Mouse (Mus musculus): Measurements from ENCODE around the gene Apba2. TPM values are rescaled to one million over a fixed set of nuclear protein-coding genes. Genes with fewer than 3 reads are reported as not detected.
A peak's percentile ranks its signal among the peaks of the same experiment; 100 is the strongest.

Gene Apba2
- polyA plus RNA-seq, 1 experiment from 2014 or later: 201 TPM

- 44% methylated on average over 1 of the region's 1 CpGs for WGBS
- no peaks in the 10 kb centered on the region for H3K9me3 ChIP-seq
- no peak overlapping the region for H3K4me3 ChIP-seq
- H3K27me3 ChIP-seq (replicated peaks): no peaks in the 10 kb centered on the region
- no peak overlapping the region for H3K9ac ChIP-seq
- no peak overlapping the region for H3K4me2 ChIP-seq
- H3K27ac ChIP-seq: no peak overlapping the region
- H3K36me3 ChIP-seq (replicated peaks): no peaks in the 10 kb centered on the region
- ATAC-seq (replicated peaks): no peak
- H3K4me1 ChIP-seq: peaks cover 16% of the 10 kb centered on the region
Measured at GRCm38 (mm10) chr7:64576519-64576951, 75.0 kb downstream of the Apba2 start.

- Histone ChIP-seq H3K4me3 (no peak overlapping the region), H3K27ac (no peak overlapping the region), H3K9ac (no peak overlapping the region), H3K36me3 (replicated peaks) (no peaks in the 10 kb centered on the region), H3K4me1 (peaks cover 22% of the 10 kb centered on the region), H3K4me2 (no peak overlapping the region), H3K9me3 (no peaks in the 10 kb centered on the region), H3K27me3 (replicated peaks) (no peaks in the 10 kb centered on the region)
- 92% methylated on average over 6 of the region's 6 CpGs for WGBS
- ATAC-seq (replicated peaks): no peak
Measured at GRCm38 (mm10) chr7:64578176-64578575, 76.7 kb downstream of the Apba2 start.

- H3K9ac ChIP-seq: no peak overlapping the region
- H3K27me3 ChIP-seq (replicated peaks): no peaks in the 10 kb centered on the region
- no peaks in the 10 kb centered on the region for H3K36me3 ChIP-seq (replicated peaks)
- peaks cover 22% of the 10 kb centered on the region for H3K4me1 ChIP-seq
- H3K9me3 ChIP-seq: no peaks in the 10 kb centered on the region
- peak overlapping the region; percentile 57 for H3K27ac ChIP-seq
- no peak overlapping the region for H3K4me2 ChIP-seq
- peak; percentile 46; the same call in 1 of the 2 replicates for ATAC-seq (replicated peaks)
- no peak overlapping the region for H3K4me3 ChIP-seq
- 33% methylated on average over 4 of the region's 4 CpGs for WGBS
Measured at GRCm38 (mm10) chr7:64579887-64580286, 78.4 kb downstream of the Apba2 start.

GRCm38 (mm10) chr7:64580293-64580692, 78.8 kb downstream of the Apba2 start:
- peaks cover 22% of the 10 kb centered on the region for H3K4me1 ChIP-seq
- no peaks in the 10 kb centered on the region for H3K36me3 ChIP-seq (replicated peaks)
- H3K9me3 ChIP-seq: no peaks in the 10 kb centered on the region
- 57% methylated on average over 4 of the region's 4 CpGs for WGBS
- peak overlapping the region; percentile 57 for H3K27ac ChIP-seq
- H3K27me3 ChIP-seq (replicated peaks): no peaks in the 10 kb centered on the region
- ATAC-seq (replicated peaks): 0 out of 2 replicates have a peak, but pooled peaks have one; percentile 24
- no peak overlapping the region for H3K4me2 ChIP-seq
- no peak overlapping the region for H3K9ac ChIP-seq
- H3K4me3 ChIP-seq: no peak overlapping the region

- Histone ChIP-seq H3K9me3 (no peaks in the 10 kb centered on the region), H3K4me1 (peaks cover 22% of the 10 kb centered on the region), H3K4me3 (no peak overlapping the region), H3K27me3 (replicated peaks) (no peaks in the 10 kb centered on the region), H3K27ac (0 out of 2 replicates have a peak overlapping the region, but pooled peaks have one; percentile 18), H3K9ac (no peak overlapping the region), H3K36me3 (replicated peaks) (no peaks in the 10 kb centered on the region), H3K4me2 (no peak overlapping the region)
- 55% methylated on average over 8 of the region's 8 CpGs for WGBS
- peak; percentile 31; the same call in 1 of the 2 replicates for ATAC-seq (replicated peaks)
Measured at GRCm38 (mm10) chr7:64582358-64582757, 80.9 kb downstream of the Apba2 start.

GRCm38 (mm10) chr7:64583670-64584121, 82.2 kb downstream of the Apba2 start:
- WGBS: 89% methylated on average over 6 of the region's 6 CpGs
- Histone ChIP-seq H3K9ac (no peak overlapping the region), H3K36me3 (replicated peaks) (no peaks in the 10 kb centered on the region), H3K4me1 (peaks cover 26% of the 10 kb centered on the region), H3K27ac (no peak overlapping the region), H3K4me3 (no peak overlapping the region), H3K4me2 (no peak overlapping the region), H3K27me3 (replicated peaks) (no peaks in the 10 kb centered on the region), H3K9me3 (no peaks in the 10 kb centered on the region)
- no peak for ATAC-seq (replicated peaks)

- 86% methylated on average over 4 of the region's 4 CpGs for WGBS
Measured at GRCm38 (mm10) chr7:64586133-64586532, 84.6 kb downstream of the Apba2 start.

GRCm38 (mm10) chr7:64586571-64586970, 85.1 kb downstream of the Apba2 start:
- Histone ChIP-seq H3K27me3 (replicated peaks) (no peaks in the 10 kb centered on the region), H3K27ac (no peak overlapping the region), H3K9ac (no peak overlapping the region), H3K4me3 (no peak overlapping the region), H3K4me2 (no peak overlapping the region), H3K4me1 (peaks cover 12% of the 10 kb centered on the region), H3K9me3 (no peaks in the 10 kb centered on the region), H3K36me3 (replicated peaks) (no peaks in the 10 kb centered on the region)
- 94% methylated on average over 3 of the region's 3 CpGs for WGBS
- no peak for ATAC-seq (replicated peaks)

More at GRCm38 (mm10) chr7:64586133-64586532, 84.6 kb downstream of the Apba2 start:
- no peaks in the 10 kb centered on the region for H3K27me3 ChIP-seq (replicated peaks)
- peaks cover 12% of the 10 kb centered on the region for H3K4me1 ChIP-seq
- H3K4me3 ChIP-seq: no peak overlapping the region
- no peak for ATAC-seq (replicated peaks)
- no peaks in the 10 kb centered on the region for H3K9me3 ChIP-seq
- H3K4me2 ChIP-seq: no peak overlapping the region
- H3K27ac ChIP-seq: no peak overlapping the region
- H3K36me3 ChIP-seq (replicated peaks): no peaks in the 10 kb centered on the region
- no peak overlapping the region for H3K9ac ChIP-seq

GRCm38 (mm10) chr7:64588636-64589389, 87.3 kb downstream of the Apba2 start:
- H3K4me1 ChIP-seq: peaks cover 6% of the 10 kb centered on the region
- 43% methylated on average over 11 of the region's 11 CpGs for WGBS
- no peak overlapping the region for H3K4me3 ChIP-seq
- H3K9ac ChIP-seq: no peak overlapping the region
- H3K4me2 ChIP-seq: no peak overlapping the region
- 0 out of 2 replicates have a peak overlapping the region, but pooled peaks have one; percentile 21 for H3K27ac ChIP-seq
- no peaks in the 10 kb centered on the region for H3K9me3 ChIP-seq
- no peaks in the 10 kb centered on the region for H3K36me3 ChIP-seq (replicated peaks)
- H3K27me3 ChIP-seq (replicated peaks): no peaks in the 10 kb centered on the region
- peak; percentile 66; the same call in 1 of the 2 replicates for ATAC-seq (replicated peaks)

- Histone ChIP-seq H3K4me1 (0 out of 2 replicates have a peak, but pooled peaks cover 3% of the 10 kb centered on the region), H3K9ac (no peak overlapping the region), H3K27ac (no peak overlapping the region), H3K9me3 (no peaks in the 10 kb centered on the region), H3K4me3 (no peak overlapping the region), H3K27me3 (replicated peaks) (no peaks in the 10 kb centered on the region), H3K36me3 (replicated peaks) (no peaks in the 10 kb centered on the region), H3K4me2 (no peak overlapping the region)
- no peak for ATAC-seq (replicated peaks)
- 80% methylated on average over 6 of the region's 6 CpGs for WGBS
Measured at GRCm38 (mm10) chr7:64595256-64595655, 93.8 kb downstream of the Apba2 start.

GRCm38 (mm10) chr7:64596652-64597051, 95.1 kb downstream of the Apba2 start:
- no peaks in the 10 kb centered on the region for H3K9me3 ChIP-seq
- H3K9ac ChIP-seq: no peak overlapping the region
- H3K36me3 ChIP-seq (replicated peaks): no peaks in the 10 kb centered on the region
- H3K4me2 ChIP-seq: no peak overlapping the region
- no peaks in the 10 kb centered on the region for H3K27me3 ChIP-seq (replicated peaks)
- H3K4me3 ChIP-seq: no peak overlapping the region
- ATAC-seq (replicated peaks): no peak
- 68% methylated on average over 9 of the region's 9 CpGs for WGBS
- 0 out of 2 replicates have a peak, but pooled peaks cover 3% of the 10 kb centered on the region for H3K4me1 ChIP-seq
- no peak overlapping the region for H3K27ac ChIP-seq

GRCm38 (mm10) chr7:64609866-64610265, 108.4 kb downstream of the Apba2 start:
- Histone ChIP-seq H3K36me3 (replicated peaks) (no peaks in the 10 kb centered on the region), H3K4me3 (no peak overlapping the region), H3K9ac (no peak overlapping the region), H3K27ac (no peak overlapping the region), H3K27me3 (replicated peaks) (no peaks in the 10 kb centered on the region), H3K4me1 (no peaks in the 10 kb centered on the region), H3K4me2 (no peak overlapping the region), H3K9me3 (no peaks in the 10 kb centered on the region)
- no peak for ATAC-seq (replicated peaks)
- 89% methylated on average over 3 of the region's 3 CpGs for WGBS

GRCm38 (mm10) chr7:64610875-64611274, 109.4 kb downstream of the Apba2 start:
- H3K27me3 ChIP-seq (replicated peaks): no peaks in the 10 kb centered on the region
- no peaks in the 10 kb centered on the region for H3K4me1 ChIP-seq
- no peak overlapping the region for H3K9ac ChIP-seq
- no peaks in the 10 kb centered on the region for H3K9me3 ChIP-seq
- 64% methylated on average over 4 of the region's 4 CpGs for WGBS
- no peak for ATAC-seq (replicated peaks)
- H3K27ac ChIP-seq: no peak overlapping the region
- no peaks in the 10 kb centered on the region for H3K36me3 ChIP-seq (replicated peaks)
- H3K4me2 ChIP-seq: no peak overlapping the region
- H3K4me3 ChIP-seq: no peak overlapping the region

All from midbrain, embryonic 15.5 days (tissue).